Mouse (Mus musculus) activated CD4-positive, CD25-positive, alpha-beta regulatory T cell, adult 4 months (primary cell): ENCODE data around the gene Arhgap27. TPM values are rescaled to one million over a fixed set of nuclear protein-coding genes. Genes with fewer than 3 reads are reported as not detected.
"Not testable (repeated sequence)": the region's sequence is repeated elsewhere in the genome, so short reads cannot be mapped to it uniquely, and the experiment has no call there.

ENCODE experiments used
- ATAC-seq: one replicate; pipeline ENCODE4 v1.8.0; 2017
- polyA plus RNA-seq, 2 experiments: library from polyadenylated mRNA; unstranded; fragments of 100-300 nt; shearing (Covaris generic); gene quantifications; one replicate each; pipeline ENCODE4 v1.2.1; 2017

Gene Arhgap27
- polyA plus RNA-seq, 2 experiments from 2014 or later = 25.5 to 33.2 TPM

DNA sequence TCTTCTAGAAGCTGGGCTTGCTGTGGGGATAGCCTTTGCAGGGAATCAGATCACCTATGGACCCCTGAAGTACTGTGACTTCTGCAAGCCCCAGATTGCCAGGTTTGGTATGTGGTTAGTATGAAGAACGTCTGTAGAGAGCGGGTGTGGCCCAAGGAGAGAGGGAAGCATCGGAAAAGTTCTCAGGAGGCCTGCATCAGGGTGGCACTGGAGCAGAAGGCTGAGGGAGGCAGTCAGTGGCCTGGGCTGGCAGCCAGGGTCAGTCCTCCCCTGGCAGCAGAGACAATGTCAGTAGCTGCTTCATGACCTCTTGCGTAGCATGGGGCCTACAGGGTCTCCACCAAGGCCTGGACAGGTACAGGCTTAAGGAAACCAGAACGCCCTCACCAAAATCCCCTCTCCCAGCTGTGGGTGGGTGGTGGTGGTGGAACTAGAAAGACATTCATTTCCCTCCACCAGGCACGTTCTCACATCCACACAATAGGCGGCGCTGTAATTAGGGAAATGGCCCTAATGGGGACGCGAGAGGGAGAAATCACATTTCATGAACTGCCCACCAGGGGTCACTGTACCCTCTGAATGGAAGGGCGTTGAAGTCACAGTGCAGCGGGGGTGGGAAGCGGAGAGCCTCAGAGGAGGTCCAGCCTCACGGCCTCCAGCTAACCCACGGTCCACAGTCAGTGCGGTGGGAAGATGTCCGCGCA, 31.2 kb downstream of the Arhgap27 start:
- peak; percentile 43 for ATAC-seq

DNA sequence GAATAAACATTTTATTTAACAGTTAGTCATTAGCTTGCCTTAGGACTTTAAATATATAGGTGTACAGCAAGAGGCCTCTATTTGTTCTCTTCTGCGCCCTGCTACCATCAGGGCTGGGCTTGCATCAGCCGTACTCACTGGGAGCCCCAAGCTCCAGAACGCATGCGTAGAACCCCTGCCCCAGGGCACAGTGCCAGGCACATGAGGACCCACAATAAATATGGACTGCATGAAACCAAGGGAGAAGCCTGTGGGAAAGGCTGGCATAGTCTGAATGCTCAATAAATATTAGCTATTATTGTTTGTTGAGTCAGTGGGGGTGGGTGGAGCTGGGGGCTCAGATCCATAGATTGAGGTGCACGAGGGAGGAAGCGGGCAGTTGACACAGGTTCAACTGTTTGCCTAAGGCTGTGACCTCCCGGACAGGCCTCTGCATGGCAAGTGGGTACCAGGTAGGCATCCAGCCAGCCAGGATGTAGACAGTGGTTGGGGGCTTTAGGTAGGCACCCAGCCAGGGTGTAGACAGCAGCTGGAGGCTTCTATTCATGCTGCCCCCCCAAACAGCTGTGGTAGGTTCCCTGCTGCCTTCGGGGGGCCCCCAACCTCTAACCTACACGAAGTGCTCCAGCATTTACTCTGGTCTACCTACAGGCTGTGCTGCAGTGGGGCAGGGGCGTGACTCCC, 31.8 kb downstream of the Arhgap27 start:
- no peak for ATAC-seq

DNA sequence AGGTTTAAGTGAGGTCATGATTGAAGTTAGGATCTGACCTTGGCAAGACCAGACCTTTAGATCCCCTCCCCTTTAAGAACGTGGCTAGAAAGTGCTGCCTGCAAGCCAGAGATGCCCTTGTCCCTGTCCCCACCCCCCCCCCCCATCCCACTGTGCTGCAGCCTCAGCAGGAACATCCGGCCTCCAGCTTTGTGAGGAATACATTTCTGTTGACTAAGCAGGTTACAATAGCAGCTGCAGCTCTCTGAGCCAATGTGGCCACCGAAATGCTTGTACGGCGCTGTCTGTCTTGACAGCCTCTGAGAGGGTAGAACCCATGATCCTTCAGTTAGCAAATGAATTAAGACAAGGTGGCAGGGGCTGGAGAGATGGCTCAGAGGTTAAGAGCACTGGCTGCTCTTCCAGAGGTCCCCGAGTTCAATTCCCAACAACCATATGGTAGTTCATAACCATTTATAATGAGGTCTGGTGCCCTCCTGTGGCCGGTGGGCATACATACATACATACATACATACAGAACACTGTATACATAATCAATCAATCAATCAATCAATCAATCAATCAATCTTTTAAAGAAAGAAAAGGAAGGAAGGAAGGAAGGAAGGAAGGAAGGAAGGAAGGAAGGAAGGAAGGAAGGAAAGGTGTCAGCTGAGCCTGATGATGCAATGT, 32.7 kb downstream of the Arhgap27 start:
- ATAC-seq = no peak

DNA sequence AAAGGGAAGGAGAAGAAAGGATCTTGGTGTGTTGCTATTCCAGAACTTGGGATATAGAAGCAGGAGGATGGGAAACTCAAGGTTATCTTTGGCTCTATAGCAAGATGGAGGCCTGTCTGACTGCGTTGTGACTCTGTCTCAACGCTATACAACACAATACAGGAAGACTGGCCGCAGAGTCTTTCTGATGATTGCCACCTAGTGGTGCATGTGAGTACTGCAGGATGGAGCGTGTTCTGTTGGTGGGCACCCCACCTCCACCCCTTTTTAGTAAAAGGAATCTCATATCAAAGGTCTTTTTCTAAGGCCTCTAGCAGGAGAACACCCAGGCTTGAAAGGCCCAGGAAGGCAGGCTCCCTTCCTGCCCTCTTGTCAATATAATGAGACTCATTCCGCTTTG, 36.5 kb downstream of the Arhgap27 start:
- peak; percentile 72 for ATAC-seq

DNA sequence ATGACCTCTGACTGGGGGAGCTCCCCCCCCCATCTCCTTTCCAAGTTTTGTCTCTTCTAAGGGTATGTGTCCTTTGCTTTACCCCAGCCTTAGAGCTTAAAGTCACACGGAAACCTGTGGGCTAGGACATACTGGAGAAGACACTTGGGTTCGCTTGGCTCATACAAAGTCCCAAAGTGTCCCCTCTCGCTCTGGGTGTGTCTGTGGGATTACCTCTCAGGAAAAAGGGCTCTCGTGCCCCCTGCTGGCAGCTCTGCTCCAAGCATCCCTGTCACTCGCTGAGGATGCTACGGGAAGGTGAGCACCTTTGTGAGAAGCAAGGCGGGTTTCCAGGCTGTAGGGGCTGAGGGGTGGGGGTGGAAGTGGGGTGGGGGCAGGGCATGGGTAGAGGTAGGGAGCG, 38.3 kb downstream of the Arhgap27 start:
- ATAC-seq = peak; percentile 27

DNA sequence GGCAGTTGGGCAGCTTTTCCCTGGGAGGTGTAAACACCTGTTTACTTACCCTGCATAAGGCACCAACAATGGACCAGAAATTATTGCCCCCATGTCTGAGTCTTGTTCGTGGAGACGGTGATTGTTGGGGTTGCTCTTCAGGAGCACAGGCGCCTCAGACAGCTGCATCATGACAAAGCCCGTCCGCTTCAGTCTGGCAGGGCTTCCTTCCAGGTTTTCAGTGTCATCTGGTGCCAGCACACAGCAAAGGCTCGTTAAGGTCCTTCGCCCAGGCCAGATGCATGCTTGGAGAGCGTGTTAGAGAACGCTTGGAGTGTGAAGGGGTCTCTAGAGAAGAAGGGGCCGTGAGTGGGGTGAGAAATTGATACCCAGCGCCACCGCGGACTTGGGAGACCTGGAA, 38.8 kb downstream of the Arhgap27 start:
- ATAC-seq = no peak

DNA sequence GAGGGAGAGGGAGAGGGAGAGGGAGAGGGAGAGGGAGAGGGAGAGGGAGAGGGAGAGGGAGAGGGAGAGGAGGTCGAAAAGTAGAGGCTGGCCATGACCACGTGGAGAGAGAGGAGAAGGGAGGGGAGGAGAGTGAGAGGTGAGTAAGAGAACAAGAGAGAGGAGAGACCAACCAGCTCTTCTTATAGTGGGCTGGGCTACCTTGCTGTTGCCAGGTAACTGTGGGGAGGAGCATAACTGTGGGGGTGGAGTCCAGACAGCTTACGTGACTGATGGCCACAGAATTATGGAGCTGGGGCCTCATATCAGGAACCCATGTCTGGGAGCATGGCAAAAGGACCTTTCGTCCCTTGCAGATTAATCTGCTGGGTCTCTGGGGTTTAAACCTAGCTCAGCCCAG, 40.7 kb downstream of the Arhgap27 start:
- not testable (repeated sequence) for ATAC-seq

DNA sequence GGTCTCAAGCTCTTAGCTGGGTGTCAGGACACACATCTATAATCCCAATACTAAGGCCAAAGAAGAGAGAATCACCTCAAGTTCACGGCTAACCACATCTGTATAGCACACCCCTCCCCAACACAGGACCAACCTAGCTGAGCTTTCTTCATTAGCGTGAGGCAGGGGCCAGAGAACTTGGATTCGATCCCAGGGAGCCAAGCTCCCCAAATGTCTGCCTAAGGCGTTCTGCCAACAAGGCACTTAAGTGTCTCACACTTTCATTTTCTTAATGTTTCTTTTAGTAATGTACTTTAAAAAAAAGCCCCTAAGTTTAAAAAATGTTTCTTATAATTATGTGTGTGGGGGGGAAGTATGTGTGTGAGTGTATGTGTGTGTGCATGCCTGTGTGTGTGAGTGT, 42.8 kb downstream of the Arhgap27 start:
- ATAC-seq = no peak

DNA sequence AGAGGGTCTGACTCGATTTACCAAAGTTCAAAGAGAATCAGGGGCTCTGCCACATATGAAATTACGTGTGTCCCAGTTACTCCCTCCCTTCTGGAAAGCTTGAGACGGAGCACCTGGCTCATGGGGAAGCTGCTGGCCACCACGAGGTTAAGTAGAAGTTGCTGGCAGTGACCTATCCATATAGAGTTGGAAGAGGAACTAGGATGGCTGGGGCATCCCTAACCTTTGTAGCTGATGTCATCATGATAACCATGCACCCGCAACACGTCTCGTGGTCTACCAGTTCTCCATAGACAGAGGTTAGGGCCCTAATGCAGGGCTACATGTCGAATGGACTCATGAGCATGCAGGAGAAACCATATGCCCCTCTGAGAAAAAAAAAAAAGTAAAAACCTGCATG, 43.3 kb downstream of the Arhgap27 start:
- no peak for ATAC-seq

DNA sequence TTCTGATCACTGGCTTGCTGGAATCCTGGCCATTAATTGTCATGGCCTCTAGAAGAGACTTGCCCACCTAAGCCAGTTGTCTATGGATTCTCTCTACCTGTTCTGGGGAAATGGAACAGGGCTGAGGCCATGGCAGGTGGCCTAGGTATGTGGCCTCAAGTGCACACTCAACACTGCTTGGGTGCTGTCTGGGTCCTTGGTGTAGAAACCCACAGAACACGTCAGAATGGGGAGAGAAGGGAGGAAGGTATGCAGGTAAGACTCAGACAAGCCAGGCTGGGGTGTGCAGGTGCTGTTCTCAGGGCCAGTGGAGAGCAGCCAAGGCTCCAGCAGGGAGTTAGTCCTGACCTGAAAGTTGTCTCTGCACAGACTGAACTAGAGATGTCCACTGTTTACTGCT, 45.5 kb downstream of the Arhgap27 start:
- no peak for ATAC-seq

DNA sequence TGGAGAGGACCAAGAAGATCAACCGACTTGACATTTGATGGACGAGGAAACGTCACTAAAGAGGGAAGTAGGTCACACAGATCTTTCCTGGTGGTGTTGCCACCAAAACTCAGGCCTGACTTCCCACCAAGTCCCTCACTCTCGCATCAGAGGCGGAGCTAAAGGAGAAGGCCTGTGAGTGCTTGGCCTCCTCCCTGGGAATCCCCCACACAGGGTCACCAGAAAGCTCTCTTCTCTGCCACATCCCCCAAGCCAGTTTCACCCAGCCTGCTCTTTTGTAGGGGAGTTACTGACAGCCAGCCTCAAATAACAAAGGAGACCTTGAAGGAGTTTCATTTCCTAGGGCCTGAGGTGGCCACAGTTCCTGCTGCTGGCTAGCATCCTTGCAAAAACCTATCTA, 48.1 kb downstream of the Arhgap27 start:
- no peak for ATAC-seq

DNA sequence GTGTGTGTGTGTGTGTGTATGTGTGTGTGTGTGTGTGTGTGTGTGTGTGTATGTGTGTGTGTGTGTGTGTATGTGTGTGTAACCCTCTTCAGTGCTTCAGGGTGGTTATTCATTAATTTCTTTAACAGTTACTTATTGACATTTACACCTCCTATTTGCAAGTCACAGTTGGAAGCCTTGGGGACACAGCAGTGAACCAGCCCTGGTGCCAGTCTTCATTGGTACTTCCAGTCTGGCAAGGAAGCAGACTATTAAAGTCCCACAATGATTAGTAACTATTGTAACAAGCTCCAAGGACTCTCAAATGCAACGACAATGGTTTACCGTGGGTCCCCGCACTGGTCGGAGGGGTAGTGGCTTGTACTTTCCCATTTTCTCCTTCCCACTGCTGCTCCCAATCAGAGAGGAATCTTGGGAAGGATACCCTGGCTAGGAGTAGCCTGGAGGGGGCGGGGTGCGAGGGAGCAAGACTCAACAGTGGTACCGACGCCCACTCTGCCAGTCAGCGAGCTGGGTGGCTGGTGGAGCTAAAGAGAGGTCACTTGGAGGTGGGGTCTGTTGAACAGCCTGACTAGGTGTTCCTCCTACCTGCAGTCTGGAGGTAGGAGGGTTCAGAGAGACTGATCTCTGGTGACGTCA, 48.6 kb downstream of the Arhgap27 start:
- ATAC-seq = no peak

DNA sequence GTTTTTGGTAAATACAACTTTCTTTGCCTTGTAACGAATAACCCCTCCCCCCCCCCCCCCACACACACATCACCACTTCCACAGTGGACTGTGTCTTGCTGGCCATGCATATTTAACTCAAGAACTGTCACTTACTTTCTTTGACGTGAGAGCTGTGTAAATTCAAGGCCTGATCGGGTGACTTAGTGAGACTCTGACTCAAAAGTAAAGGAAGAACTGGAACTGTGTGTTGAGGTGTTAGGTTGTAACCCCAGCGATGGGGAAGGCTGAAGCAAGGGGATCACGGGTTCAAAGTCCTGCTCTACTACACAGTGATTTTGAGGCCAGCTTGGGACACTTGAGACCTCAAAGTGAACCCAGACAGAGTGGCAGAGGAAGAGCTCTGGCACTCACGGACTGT, 50.0 kb downstream of the Arhgap27 start:
- ATAC-seq = no peak

DNA sequence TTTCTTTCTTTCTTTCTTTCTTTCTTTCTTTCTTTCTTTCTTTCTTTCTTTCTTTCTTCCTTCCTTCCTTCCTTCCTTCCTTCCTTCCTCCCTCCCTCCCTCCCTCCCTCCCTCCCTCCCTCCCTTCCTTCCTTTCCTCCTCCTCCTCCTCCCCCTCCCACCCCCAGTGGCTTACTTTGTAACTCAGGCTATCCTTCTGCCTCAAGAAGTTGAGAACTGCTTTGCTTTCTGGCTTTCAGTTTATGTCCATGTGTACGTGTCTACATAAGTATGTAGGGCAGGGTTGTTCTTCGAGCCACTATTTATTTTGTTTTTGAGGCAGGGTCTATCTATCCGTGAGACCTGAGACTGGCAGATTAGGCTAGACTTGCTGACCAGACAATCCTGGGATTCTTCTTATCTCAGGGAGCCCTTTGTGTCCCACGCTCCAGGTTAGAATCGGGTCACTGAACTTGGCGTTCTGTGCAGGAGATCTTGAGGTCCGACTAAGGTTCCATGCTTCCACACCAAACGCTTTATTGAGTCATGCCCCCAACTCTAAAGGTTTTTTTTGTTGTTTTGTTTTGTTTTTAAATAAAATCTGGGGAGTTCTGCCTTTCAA, 50.7 kb downstream of the Arhgap27 start:
- no peak for ATAC-seq

DNA sequence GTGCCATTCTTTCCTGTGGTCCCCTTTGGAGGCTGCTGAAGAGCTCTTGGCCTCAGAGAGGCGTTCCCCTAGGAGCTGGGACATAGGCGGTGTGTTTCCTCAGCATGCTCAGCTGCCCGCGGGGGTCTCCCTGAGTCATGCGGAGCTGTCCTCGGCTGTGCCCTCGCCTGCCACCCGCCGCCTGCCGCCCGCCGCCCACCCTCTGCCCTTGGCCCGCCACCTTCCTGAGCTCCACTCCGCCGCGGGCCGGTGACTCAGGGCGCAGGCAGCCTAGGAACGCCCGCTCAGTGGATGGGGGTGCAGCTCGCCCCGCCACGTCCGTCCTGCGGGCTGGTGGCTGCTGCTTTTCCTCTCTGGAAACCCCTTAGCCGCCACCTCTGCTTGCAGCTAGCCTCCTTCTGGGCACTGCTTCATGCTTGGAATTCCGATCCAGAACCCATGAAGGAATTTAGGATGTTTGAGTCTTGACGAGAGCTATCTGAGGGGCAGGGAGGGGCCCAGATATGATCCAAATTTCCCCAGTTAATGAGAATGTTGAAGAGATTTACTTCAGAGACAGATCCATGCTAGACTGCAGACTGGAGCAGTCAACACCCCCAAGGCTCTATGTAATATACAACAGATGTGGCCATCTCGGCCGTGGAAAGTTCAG, 51.4 kb downstream of the Arhgap27 start:
- ATAC-seq = no peak

DNA sequence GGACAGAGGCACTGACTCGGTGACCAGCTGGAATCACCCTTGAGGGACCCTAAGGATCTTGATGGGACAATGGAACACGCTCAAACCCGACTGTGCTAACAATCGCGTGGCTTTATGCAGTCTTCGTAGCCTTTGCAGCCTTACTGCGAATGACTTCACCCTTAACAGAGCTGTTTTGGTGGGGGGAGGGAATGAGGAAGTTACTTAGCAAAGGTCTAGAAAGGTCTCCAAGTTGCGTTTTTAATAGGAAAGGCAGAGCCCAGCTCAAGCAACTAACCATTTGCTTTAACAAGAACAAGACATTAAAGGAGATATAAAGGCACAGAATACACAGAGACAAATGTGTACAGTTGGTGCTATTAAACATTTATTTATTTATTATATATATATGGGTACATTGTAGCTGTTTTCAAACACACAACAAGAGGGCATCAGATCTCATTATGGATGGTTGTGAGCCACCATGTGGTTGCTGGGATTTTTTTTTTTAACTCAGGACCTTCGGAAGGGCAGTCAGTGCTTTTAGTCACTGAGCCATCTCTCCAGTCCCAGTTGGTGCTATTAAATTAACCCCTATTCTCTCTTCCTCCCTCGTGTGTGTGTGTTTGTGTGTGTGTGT, 53.4 kb downstream of the Arhgap27 start:
- ATAC-seq = no peak

DNA sequence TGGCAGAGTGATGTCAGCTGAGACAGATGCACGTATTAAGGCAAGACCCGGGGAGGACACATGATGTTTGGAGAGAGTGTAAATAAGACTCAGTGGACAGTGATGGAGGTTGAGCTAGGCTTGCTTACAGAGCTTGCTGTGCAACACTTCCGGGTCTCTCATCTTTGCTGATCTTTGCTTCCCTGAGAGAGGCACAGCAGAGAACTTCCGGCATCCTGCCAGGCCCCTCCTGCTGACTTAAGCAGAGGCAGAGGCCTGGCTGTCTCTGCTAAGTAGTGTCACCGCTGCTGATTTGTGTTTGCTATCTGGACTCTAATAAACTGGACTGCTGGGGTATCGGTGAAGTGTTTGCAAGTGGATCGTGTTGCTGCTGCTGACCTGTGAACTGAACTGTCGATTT, 55.6 kb downstream of the Arhgap27 start:
- no peak for ATAC-seq

DNA sequence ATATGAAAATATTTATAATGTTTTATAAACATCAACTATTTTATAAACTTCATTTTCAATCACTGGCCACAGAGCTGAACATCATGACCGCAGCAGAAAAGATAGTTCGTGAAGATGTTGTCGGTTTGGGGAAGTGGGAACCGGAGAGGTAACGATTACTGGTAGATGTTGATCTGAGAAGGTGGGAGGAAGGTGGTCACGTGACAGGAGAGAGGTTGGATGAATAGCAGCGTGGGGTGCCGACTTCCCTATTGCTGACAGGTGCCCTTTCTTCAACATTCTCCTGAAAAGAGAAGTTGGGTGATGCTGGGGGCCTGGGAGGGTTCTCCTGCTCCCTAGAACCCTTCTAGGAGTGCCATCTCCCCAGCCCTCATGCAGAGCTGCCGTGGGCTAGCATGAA, 59.0 kb downstream of the Arhgap27 start:
- no peak for ATAC-seq

DNA sequence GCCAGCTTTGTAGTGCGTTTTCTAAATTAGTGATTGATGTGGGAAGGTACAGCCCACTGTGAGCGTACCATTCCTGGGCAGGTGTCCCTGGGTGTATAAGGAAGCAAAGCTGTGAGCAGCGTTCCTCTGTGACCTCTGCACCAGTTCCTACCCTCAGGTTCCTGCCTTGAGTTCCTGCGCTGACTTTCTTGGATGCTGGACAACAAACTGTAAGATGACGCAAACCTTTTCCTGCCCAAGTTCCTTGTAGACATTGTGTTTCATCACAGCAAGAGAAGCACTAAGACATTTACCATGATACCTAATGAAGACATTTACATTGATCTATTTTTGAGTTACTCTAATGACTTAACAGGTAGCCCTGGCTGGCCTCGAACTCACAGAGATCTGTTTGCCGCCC, 68.7 kb downstream of the Arhgap27 start:
- ATAC-seq = no peak

DNA sequence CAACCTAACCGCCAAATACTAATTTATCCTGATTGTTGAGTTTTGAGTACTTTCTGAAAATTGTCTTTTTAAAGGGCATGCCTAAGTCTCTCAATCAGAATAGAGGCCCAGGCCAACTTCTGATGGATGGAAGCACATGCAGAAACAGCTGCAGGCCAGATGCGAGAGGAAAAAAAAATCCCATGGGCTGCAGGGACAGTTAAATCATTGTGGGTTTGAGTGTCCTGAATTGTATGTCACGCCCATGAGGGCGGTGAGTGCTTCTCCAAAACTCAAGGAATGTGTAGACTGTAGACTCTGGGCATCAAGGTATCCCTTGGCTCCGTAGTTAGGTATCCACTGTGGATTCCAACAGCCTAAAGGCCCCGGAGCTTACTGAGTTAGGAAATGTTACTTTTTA, 69.4 kb downstream of the Arhgap27 start:
- no peak for ATAC-seq

DNA sequence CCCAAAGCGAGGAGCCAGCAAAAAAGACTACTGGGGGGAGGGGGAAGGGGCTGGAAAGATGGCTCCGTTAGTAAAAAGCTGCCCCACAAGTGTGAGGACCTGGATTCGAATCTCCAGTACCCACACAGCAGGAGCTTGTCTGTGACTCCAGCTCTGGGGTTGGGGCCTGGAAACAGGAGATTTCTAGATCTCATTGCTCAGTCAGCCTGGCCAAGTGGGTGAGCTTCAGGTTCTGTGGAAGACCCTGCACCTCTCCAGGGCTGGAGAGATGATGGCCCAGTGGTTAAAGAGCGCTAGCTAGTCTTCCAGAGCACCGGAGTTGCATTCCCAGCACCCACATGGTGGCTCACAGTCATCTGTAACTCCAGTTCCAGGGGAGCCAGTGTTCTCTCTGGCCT, 70.6 kb downstream of the Arhgap27 start:
- ATAC-seq = no peak
